Mouse (Mus musculus) erythroblast, embryonic 14.5 days (primary cell): ENCODE data around the gene Trmt13.

Source experiments
- GATA1 ChIP-seq: IDR thresholded peaks from 2 replicates; pipeline ENCODE4 v1.6.1; 2012; ENCODE audit warnings: low read length, inconsistent platforms, mixed read lengths
- TAL1 ChIP-seq: IDR thresholded peaks from 3 replicates; pipeline ENCODE4 v1.6.1; 2012; ENCODE audit warnings: low read length, inconsistent platforms, mixed read lengths

GRCm38 (mm10) chr3:116542070-116542469, 72.3 kb downstream of the Trmt13 start:
- TF ChIP-seq GATA1, result no peak
- no peak for TF ChIP-seq TAL1
